Mouse (Mus musculus) G1E (cell line): ENCODE results near the gene 9930111J21Rik2. TPM values are rescaled to one million over a fixed set of nuclear protein-coding genes. Genes with fewer than 3 reads are reported as not detected.
"Not testable (repeated sequence)": the region's sequence is repeated elsewhere in the genome, so short reads cannot be mapped to it uniquely, and the experiment has no call there.

ENCODE experiments used
- ATAC-seq: 2 replicates; pipeline ENCODE4 v1.8.0; 2016; ENCODE audit warnings: mild to moderate bottlenecking; ENCODE audit not compliant: insufficient number of reproducible peaks, poor library complexity, low FRiP score, severe bottlenecking; ENCODE audit errors: extremely low read depth
- DNase-seq: peaks from one replicate; pipeline ENCODE4 v3.0.0; 2012; ENCODE audit warnings: low spot score
- H3K27me3 ChIP-seq: 2 replicates; pipeline ENCODE4 v1.6.1; 2012; ENCODE audit warnings: mild to moderate bottlenecking, low read length, inconsistent platforms; ENCODE audit not compliant: insufficient read depth
- H3K36me3 ChIP-seq: replicated peaks from 2 replicates; pipeline ENCODE3; 2012; ENCODE audit warnings: mild to moderate bottlenecking, inconsistent platforms
- H3K4me1 ChIP-seq: 2 replicates; pipeline ENCODE4 v1.6.1; 2012; ENCODE audit warnings: low read depth, low read length, inconsistent platforms, mixed read lengths; ENCODE audit not compliant: insufficient read depth
- H3K4me3 ChIP-seq: 2 replicates; pipeline ENCODE4 v1.5.1; 2012; ENCODE audit warnings: low read depth, mild to moderate bottlenecking, inconsistent platforms, low read length, moderate library complexity, mixed read lengths
- H3K9me3 ChIP-seq: replicated peaks from 2 replicates; pipeline ENCODE4 v1.6.1; 2012; ENCODE audit warnings: inconsistent platforms
- CTCF ChIP-seq: IDR thresholded peaks from 2 replicates; pipeline ENCODE4 v1.5.1; 2012; ENCODE audit warnings: low read depth, low read length, inconsistent platforms, mixed read lengths
- GATA1 ChIP-seq: IDR thresholded peaks from 2 replicates; pipeline ENCODE4 v1.6.1; 2012; ENCODE audit warnings: borderline replicate concordance, low read length, inconsistent platforms, mixed read lengths
- GATA2 ChIP-seq: IDR thresholded peaks from 2 replicates; pipeline ENCODE4 v1.6.1; 2012; ENCODE audit warnings: low read depth, low read length, inconsistent platforms, borderline replicate concordance
- POLR2AphosphoS5 ChIP-seq: IDR thresholded peaks from 2 replicates; pipeline ENCODE4 v1.6.1; 2012; ENCODE audit warnings: low read depth, low read length, inconsistent platforms; ENCODE audit not compliant: insufficient replicate concordance
- TAL1 ChIP-seq: conservative IDR thresholded peaks from 2 replicates; pipeline ENCODE4 v1.6.1; 2012; ENCODE audit warnings: low read depth, low read length, inconsistent platforms, mixed read lengths
- polyA plus RNA-seq: library from polyadenylated mRNA; stranded (reverse); fragments of >175 nt; gene quantifications from 2 replicates; pipeline ENCODE4 v1.2.3, GENCODE M21; 2012
- total RNA-seq, 2 experiments: library from RNA; stranded (forward) in 1 of 2; stranded (reverse) in 1 of 2; fragments of 200-1000 nt in 1 of 2; fragments of >200 nt in 1 of 2; fragmentation: Nextera tagmentation in 1 of 2; gene quantifications; 2 replicates each; pipeline ENCODE4 v1.2.3; 2014 to 2017

9930111J21Rik2 gene
- total RNA-seq (2014; fragmentation: Nextera tagmentation) (4.6 and 7.8 TPM in 2 replicates), total RNA-seq (2017) (2.9 and 4.1 TPM in 2 replicates), polyA plus RNA-seq (0.04 and 0.07 TPM in 2 replicates)

DNA sequence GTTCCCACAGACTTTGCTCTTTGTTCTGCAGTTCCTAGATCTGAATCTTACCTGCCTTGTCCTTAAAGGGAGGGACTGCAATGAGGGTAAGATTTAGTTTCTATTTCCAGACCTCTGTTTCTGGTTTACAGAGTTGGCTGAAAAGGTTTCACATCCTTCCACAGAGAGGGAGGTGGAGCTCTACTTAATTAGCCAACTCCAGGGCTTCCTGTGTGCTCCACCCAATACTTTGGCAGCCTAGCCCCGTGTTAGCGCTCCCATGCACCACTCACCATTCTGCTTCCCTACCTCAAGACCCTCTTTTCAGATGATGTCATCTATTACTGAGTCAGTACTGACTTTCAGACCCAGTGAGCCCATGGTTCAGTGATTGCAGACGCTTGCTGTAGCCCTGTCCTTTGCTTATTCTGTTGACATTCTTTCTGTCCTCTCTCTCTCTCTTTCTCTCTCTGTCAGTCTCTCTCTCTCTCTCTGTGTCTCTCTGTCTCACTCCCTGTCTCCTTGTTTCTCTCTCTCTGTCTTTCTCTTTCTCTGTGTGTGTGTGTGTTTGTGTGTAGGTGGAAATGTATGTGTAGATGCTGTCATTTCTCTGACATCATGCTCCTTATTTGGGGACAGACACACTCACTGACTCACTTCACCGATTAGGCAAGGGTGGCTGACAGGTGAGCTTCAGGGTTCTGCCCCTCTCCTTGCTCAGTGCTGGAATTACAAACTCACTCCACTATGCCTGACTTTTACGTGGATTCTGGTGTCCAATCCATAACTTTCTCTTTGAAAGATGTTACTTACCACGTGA is at the start of gene 9930111J21Rik2:
TSS of gene 9930111J21Rik2 (minus strand) at position 150 of the 799 bp plus-strand sequence.
- ATAC-seq: peak; percentile 15; the same call in 1 of the 2 replicates
- not testable (repeated sequence) for H3K4me3 ChIP-seq, DNase-seq, H3K9me3 ChIP-seq, H3K36me3 ChIP-seq, H3K27me3 ChIP-seq, H3K4me1 ChIP-seq

DNA sequence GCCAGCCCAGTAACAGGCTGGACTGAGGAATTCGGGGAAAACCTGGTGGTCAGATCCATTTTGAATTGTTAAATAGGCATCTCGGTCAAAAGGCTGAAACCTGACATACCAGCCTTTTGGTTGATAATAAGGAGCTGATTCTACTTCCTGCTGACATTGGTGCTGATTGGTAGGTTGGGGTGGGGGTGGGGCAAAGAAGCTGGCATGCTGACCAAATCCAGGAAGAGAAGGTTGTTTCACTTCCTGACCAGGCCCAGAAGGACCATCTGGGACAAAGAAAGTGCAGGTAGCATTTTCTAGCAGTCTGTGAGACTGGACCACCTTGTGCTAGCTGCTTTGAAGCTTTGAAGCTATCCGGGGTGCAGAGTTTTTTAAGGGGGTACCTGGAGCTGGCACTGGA is 49.4 kb upstream of the 9930111J21Rik2 start:
- Histone ChIP-seq H3K4me1 (peaks cover 71% of the 10 kb centered on the region), H3K27me3 (no peaks in the 10 kb centered on the region), H3K36me3 (peaks cover 48% of the 10 kb centered on the region), H3K9me3 (no peaks in the 10 kb centered on the region), H3K4me3 (peak overlapping the region; percentile 67)
- DNase-seq: peak; percentile 68
- ATAC-seq: peak; percentile 50; the same call in 1 of the 2 replicates
- TF ChIP-seq TAL1: no peak
- TF ChIP-seq POLR2AphosphoS5: no peak
- TF ChIP-seq GATA1: no peak
- TF ChIP-seq CTCF: no peak
- no peak for TF ChIP-seq GATA2

DNA sequence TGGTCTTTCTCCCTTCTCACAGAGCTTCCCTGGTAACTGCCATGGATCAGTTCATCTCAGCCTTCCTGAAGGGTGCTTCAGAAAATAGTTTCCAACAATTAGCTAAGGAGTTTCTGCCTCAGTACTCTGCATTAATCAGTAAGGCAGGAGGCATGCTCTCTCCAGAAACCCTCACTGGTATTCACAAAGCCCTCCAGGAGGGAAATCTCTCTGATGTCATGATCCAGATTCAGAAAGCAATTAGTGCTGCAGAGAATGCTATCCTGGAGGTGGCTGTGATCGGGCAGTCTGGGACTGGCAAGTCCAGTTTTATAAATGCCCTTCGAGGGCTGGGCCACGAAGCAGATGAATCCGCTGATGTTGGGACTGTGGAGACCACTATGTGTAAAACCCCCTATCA is 44.3 kb upstream of the 9930111J21Rik2 start:
- Histone ChIP-seq H3K4me1 (peaks cover 64% of the 10 kb centered on the region), H3K9me3 (no peaks in the 10 kb centered on the region), H3K4me3 (no peak overlapping the region), H3K36me3 (peaks cover 50% of the 10 kb centered on the region), H3K27me3 (no peaks in the 10 kb centered on the region)
- no peak for TF ChIP-seq TAL1
- TF ChIP-seq POLR2AphosphoS5: no peak
- TF ChIP-seq GATA2: no peak
- TF ChIP-seq CTCF: no peak
- TF ChIP-seq GATA1: no peak
- no peak for DNase-seq
- no peak for ATAC-seq

DNA sequence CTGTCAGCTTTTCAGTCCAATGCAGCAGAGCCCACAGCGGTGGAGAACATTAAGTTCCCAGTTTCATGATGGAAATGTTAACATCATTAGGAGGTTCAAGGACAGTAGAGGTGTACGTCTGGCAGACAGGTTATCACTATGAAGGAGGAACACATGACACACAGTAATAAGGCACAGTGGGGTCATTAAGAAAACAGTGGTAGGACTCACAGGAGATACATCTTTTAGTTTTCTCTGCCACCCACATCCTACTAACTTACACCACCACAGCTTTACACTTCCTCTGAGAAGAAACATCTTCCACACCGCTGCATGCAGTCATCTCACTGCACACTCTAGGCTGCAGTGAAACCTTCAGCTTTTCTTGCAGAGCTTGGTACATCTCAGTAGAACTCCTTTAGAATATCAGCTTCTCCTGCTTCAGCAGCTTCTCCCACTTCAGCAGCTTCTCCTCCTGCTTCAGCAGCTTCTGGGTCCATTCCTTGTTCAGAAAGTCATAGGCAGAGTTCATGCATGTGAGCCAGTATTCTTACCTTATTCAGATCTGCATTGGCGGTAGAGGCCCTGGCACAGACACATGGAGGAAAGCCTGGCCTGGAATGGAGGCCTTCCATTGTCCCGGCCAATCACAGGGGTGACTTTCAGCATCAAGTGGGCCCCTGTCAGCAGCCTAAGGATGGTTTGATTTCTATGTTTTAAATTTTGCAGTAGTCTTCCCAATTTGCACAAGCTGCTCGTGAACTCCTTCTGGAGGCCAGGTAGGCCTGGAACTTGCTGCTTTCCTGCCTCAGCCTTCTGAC is 43.0 kb upstream of the 9930111J21Rik2 start:
- TF ChIP-seq CTCF (no peak), TAL1 (no peak), POLR2AphosphoS5 (no peak), GATA1 (no peak), GATA2 (no peak)
- no peak overlapping the region for H3K4me3 ChIP-seq
- ATAC-seq (no peak), DNase-seq (no peak)
- H3K27me3 ChIP-seq: no peaks in the 10 kb centered on the region
- no peaks in the 10 kb centered on the region for H3K9me3 ChIP-seq
- H3K4me1 ChIP-seq: peaks cover 61% of the 10 kb centered on the region
- H3K36me3 ChIP-seq: peaks cover 50% of the 10 kb centered on the region

DNA sequence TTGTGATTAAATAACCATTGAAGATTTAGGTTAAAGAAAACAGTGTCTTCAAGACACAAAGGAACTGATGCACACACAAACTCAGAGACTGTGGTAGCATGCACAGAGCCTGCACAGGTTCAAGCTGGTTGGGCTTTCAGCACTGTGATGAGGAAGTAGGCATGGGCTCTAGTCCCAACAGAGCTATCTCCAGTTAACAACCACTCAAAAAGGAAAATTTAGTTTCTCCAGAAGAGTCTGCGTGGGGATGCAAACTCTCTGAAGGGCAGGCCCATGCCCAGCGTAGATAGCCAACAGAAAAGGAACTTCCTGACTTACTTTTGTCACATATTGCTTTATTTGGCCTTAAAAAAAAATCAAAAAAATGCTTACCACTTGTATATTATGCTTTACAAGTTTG is 41.7 kb upstream of the 9930111J21Rik2 start:
- ATAC-seq (no peak), DNase-seq (no peak)
- H3K4me3 ChIP-seq: no peak overlapping the region
- peaks cover 72% of the 10 kb centered on the region for H3K4me1 ChIP-seq
- no peaks in the 10 kb centered on the region for H3K27me3 ChIP-seq
- peaks cover 40% of the 10 kb centered on the region for H3K36me3 ChIP-seq
- H3K9me3 ChIP-seq: no peaks in the 10 kb centered on the region
- TF ChIP-seq GATA1: no peak
- no peak for TF ChIP-seq GATA2
- no peak for TF ChIP-seq POLR2AphosphoS5
- TF ChIP-seq CTCF: no peak
- TF ChIP-seq TAL1: no peak

DNA sequence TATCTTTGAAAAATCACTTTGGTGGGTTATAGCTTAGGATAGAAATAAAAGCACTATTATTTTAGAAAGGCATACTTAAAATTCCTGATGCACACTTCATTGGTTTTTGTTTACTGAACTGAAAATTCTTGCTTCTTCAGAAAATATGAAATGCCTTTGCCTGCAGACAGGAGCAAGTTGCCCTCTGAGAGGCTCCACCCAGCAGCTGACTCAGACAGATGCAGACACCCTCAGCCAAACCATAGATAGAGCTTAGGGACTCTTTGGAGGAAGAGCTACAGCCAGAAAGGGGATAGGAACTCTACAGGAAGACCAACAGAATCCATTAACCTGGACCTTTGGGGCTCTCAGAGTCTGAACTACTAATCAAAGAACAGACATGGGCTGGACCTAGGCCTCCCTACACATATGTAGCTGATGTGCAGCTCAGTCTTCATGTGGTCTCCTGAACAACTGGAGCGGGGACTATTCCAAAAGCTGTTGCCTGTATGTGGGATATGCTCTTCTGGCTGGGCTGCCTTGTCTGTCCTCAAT is 41.1 kb upstream of the 9930111J21Rik2 start:
- DNase-seq (no peak), ATAC-seq (no peak)
- TF ChIP-seq POLR2AphosphoS5 (no peak), CTCF (no peak), TAL1 (no peak), GATA2 (no peak), GATA1 (no peak)
- Histone ChIP-seq H3K9me3 (no peaks in the 10 kb centered on the region), H3K27me3 (no peaks in the 10 kb centered on the region), H3K4me3 (no peak overlapping the region), H3K4me1 (peaks cover 73% of the 10 kb centered on the region), H3K36me3 (peaks cover 34% of the 10 kb centered on the region)
